Mouse (Mus musculus) gastrocnemius, adult 18-20 months (tissue): ENCODE data around the gene Hspb6. TPM values are rescaled to one million over a fixed set of nuclear protein-coding genes. Genes with fewer than 3 reads are reported as not detected.

Experiments used
- microRNA-seq: library from miRNA; unstranded; fragments of <30 nt; microRNA quantifications from one replicate; pipeline ENCODE4 v1.2.0, GENCODE M21; 2021
- total RNA-seq, 2 experiments: library from RNA; stranded (reverse); gene quantifications; 2 replicates each; pipeline ENCODE4 v1.2.3; 2021

The Hspb6 gene
- total RNA-seq, 2 experiments from 2014 or later: 1,641 to 2,096 TPM

Small RNA genes within 50 kb of the gene (microRNA-seq; reads per million reads assigned to microRNA genes)
- gene Gm38670: 1.7 reads per million
- not detected for gene Mir3569

Other genes with a start within 250 kb of the Hspb6 start
- gene Alkbh6, start 243.5 kb upstream of the Hspb6 start, total RNA-seq: 10 to 100 TPM; 20.6 to 24.6 TPM
- 1 to 10 TPM; 2.0 to 2.1 TPM for gene Syne4, start 237.4 kb upstream of the Hspb6 start, total RNA-seq
- under 1 TPM; 0.59 TPM for gene E130208F15Rik, start 230.4 kb upstream of the Hspb6 start, total RNA-seq
- 1 to 10 TPM; 6.5 to 7.6 TPM for gene Sdhaf1, start 228.3 kb upstream of the Hspb6 start, total RNA-seq
- 1 to 10 TPM; 4.7 to 5.3 TPM for gene Lrfn3, start 189.4 kb upstream of the Hspb6 start, total RNA-seq
- gene Tyrobp, start 138.4 kb upstream of the Hspb6 start, total RNA-seq: 1 to 10 TPM; 3.3 to 6.3 TPM
- not detected for gene Hcst, start 132.3 kb upstream of the Hspb6 start, total RNA-seq
- under 1 TPM in 1 of 2 experiments, not detected in 1; 0.11 TPM for gene Nfkbid, start 130.4 kb upstream of the Hspb6 start, total RNA-seq
- 1 to 10 TPM in 1 of 2 experiments, under 1 TPM in 1; 0.82 to 1.4 TPM for gene Aplp1, start 106.6 kb upstream of the Hspb6 start, total RNA-seq
- gene Kirrel2, start 94.5 kb upstream of the Hspb6 start, total RNA-seq: not detected
- not detected for gene Nphs1, start 93.9 kb upstream of the Hspb6 start, total RNA-seq
- gene Prodh2, start 58.6 kb upstream of the Hspb6 start, total RNA-seq: not detected
- under 1 TPM; 0.27 to 0.47 TPM for gene Arhgap33, start 17.1 kb upstream of the Hspb6 start, total RNA-seq
- gene Proser3, start 121 bp downstream of the Hspb6 start, total RNA-seq: 1 to 10 TPM; 5.1 to 8.0 TPM
- gene Lin37, start 7.7 kb downstream of the Hspb6 start, total RNA-seq: 1 to 10 TPM; 8.7 to 9.0 TPM
- gene U2af1l4, start 11.1 kb downstream of the Hspb6 start, total RNA-seq: 10 to 100 TPM; 50.9 to 53.6 TPM
- 1 to 10 TPM; 1.0 to 1.3 TPM for gene Gm49396, start 11.2 kb downstream of the Hspb6 start, total RNA-seq
- 100 to 1,000 TPM; 122 to 132 TPM for gene Psenen, start 11.4 kb downstream of the Hspb6 start, total RNA-seq
- gene Igflr1, start 13.2 kb downstream of the Hspb6 start, total RNA-seq: 1 to 10 TPM in 1 of 2 experiments, under 1 TPM in 1; 0.82 to 1.4 TPM
- gene Kmt2b, start 36.5 kb downstream of the Hspb6 start, total RNA-seq: 10 to 100 TPM; 12.5 to 12.9 TPM
- not detected for gene Zbtb32, start 46.7 kb downstream of the Hspb6 start, total RNA-seq
- gene Upk1a, start 60.7 kb downstream of the Hspb6 start, total RNA-seq: not detected
- 1,000 to 10,000 TPM; 2,016 to 2,070 TPM for gene Cox6b1, start 74.0 kb downstream of the Hspb6 start, total RNA-seq
- not detected for gene Etv2, start 83.7 kb downstream of the Hspb6 start, total RNA-seq
- gene Rbm42, start 98.1 kb downstream of the Hspb6 start, total RNA-seq: 10 to 100 TPM; 37.6 to 40.7 TPM
- 1 to 10 TPM; 2.6 to 3.8 TPM for gene Haus5, start 112.8 kb downstream of the Hspb6 start, total RNA-seq
- 1 to 10 TPM; 2.8 to 3.9 TPM for gene Pmis2, start 119.4 kb downstream of the Hspb6 start, total RNA-seq
- not detected for gene 2200002J24Rik, start 146.7 kb downstream of the Hspb6 start, total RNA-seq
- gene Atp4a, start 160.0 kb downstream of the Hspb6 start, total RNA-seq: under 1 TPM in 1 of 2 experiments, not detected in 1; 0.07 TPM
- 100 to 1,000 TPM; 215 to 233 TPM for gene Tmem147, start 177.4 kb downstream of the Hspb6 start, total RNA-seq
- gene Gapdhs, start 191.5 kb downstream of the Hspb6 start, total RNA-seq: not detected
- 1 to 10 TPM; 2.8 to 4.9 TPM for gene Sbsn, start 199.3 kb downstream of the Hspb6 start, total RNA-seq
- gene Dmkn, start 211.6 kb downstream of the Hspb6 start, total RNA-seq: under 1 TPM; 0.46 to 0.97 TPM
- gene Krtdap, start 235.7 kb downstream of the Hspb6 start, total RNA-seq: 1 to 10 TPM in 1 of 2 experiments, not detected in 1; 2.1 TPM